Mouse (Mus musculus): ENCODE results near the gene Zfp668. TPM values are rescaled to one million over a fixed set of nuclear protein-coding genes. Genes with fewer than 3 reads are reported as not detected.
"Not testable (repeated sequence)": the region's sequence is repeated elsewhere in the genome, so short reads cannot be mapped to it uniquely, and the experiment has no call there.

Gene Zfp668
- polyA plus RNA-seq, 1 experiment, result 18.0 TPM

- Histone ChIP-seq H3K9me3 (no peaks in the 10 kb centered on the region), H3K4me3 (replicated peaks) (peak overlapping the region; percentile 86), H3K27me3 (replicated peaks) (no peaks in the 10 kb centered on the region), H3K36me3 (replicated peaks; ENCODE audit: low read length) (peaks cover 65% of the 10 kb centered on the region), H3K4me1 (peaks cover 80% of the 10 kb centered on the region)
- TF ChIP-seq GATA1 (IDR thresholded peaks at IDR 0.05; ENCODE audit: borderline replicate concordance, low read length), result no peak
- no peak for TF ChIP-seq FLI1 (IDR thresholded peaks at IDR 0.05; ENCODE audit: low read length)
Measured at GRCm38 (mm10) chr7:127850906-127851305, 25.7 kb downstream of the Zfp668 start.

GRCm38 (mm10) chr7:127849973-127850875 lies 26.4 kb downstream of the Zfp668 start:
- Histone ChIP-seq H3K9me3 (no peaks in the 10 kb centered on the region), H3K4me1 (peaks cover 80% of the 10 kb centered on the region), H3K4me3 (replicated peaks) (peak overlapping the region; percentile 86), H3K36me3 (replicated peaks; ENCODE audit: low read length) (peaks cover 66% of the 10 kb centered on the region), H3K27me3 (replicated peaks) (no peaks in the 10 kb centered on the region)
- TF ChIP-seq GATA1 (IDR thresholded peaks at IDR 0.05; ENCODE audit: borderline replicate concordance, low read length) (peak; percentile 63; the same call in 1 of the 3 replicates), FLI1 (IDR thresholded peaks at IDR 0.05; ENCODE audit: low read length) (no peak; the same call in 1 of the 2 replicates)

- H3K4me1 ChIP-seq, result peaks cover 69% of the 10 kb centered on the region
- peaks cover 46% of the 10 kb centered on the region for H3K36me3 ChIP-seq (replicated peaks; ENCODE audit: low read length)
- H3K9me3 ChIP-seq, result no peaks in the 10 kb centered on the region
- TF ChIP-seq FLI1 (IDR thresholded peaks at IDR 0.05; ENCODE audit: low read length) (no peak), GATA1 (IDR thresholded peaks at IDR 0.05; ENCODE audit: borderline replicate concordance, low read length) (no peak)
- peak overlapping the region; percentile 98 for H3K4me3 ChIP-seq (replicated peaks)
- H3K27me3 ChIP-seq (replicated peaks), result no peaks in the 10 kb centered on the region
Measured at GRCm38 (mm10) chr7:127842001-127842718, 34.5 kb downstream of the Zfp668 start.

GRCm38 (mm10) chr7:127841340-127842000 lies 35.2 kb downstream of the Zfp668 start:
- Histone ChIP-seq H3K9me3 (no peaks in the 10 kb centered on the region), H3K27me3 (replicated peaks) (no peaks in the 10 kb centered on the region), H3K4me1 (peaks cover 62% of the 10 kb centered on the region), H3K36me3 (replicated peaks; ENCODE audit: low read length) (peaks cover 39% of the 10 kb centered on the region), H3K4me3 (replicated peaks) (peak overlapping the region; percentile 98)
- TF ChIP-seq GATA1 (IDR thresholded peaks at IDR 0.05; ENCODE audit: borderline replicate concordance, low read length) (no peak), FLI1 (IDR thresholded peaks at IDR 0.05; ENCODE audit: low read length) (no peak)

- peak overlapping the region; percentile 98 for H3K4me3 ChIP-seq (replicated peaks)
Measured at GRCm38 (mm10) chr7:127840886-127841285, 35.7 kb downstream of the Zfp668 start.

GRCm38 (mm10) chr7:127840031-127840430 lies 36.6 kb downstream of the Zfp668 start:
- H3K4me3 ChIP-seq (replicated peaks); H3K27me3 ChIP-seq (replicated peaks); H3K9me3 ChIP-seq: not testable (repeated sequence)
- peaks cover 26% of the 10 kb centered on the region for H3K36me3 ChIP-seq (replicated peaks; ENCODE audit: low read length)
- H3K4me1 ChIP-seq, result peaks cover 55% of the 10 kb centered on the region

More at GRCm38 (mm10) chr7:127840886-127841285, 35.7 kb downstream of the Zfp668 start:
- Histone ChIP-seq H3K36me3 (replicated peaks; ENCODE audit: low read length) (peaks cover 33% of the 10 kb centered on the region), H3K4me1 (peaks cover 61% of the 10 kb centered on the region), H3K9me3 (no peaks in the 10 kb centered on the region), H3K27me3 (replicated peaks) (no peaks in the 10 kb centered on the region)
- TF ChIP-seq GATA1 (IDR thresholded peaks at IDR 0.05; ENCODE audit: borderline replicate concordance, low read length), result no peak
- TF ChIP-seq FLI1 (IDR thresholded peaks at IDR 0.05; ENCODE audit: low read length), result no peak

GRCm38 (mm10) chr7:127837878-127838277 lies 38.8 kb downstream of the Zfp668 start:
- H3K27me3 ChIP-seq (replicated peaks); H3K9me3 ChIP-seq; H3K4me3 ChIP-seq (replicated peaks); H3K36me3 ChIP-seq (replicated peaks; ENCODE audit: low read length): not testable (repeated sequence)
- peaks cover 34% of the 10 kb centered on the region for H3K4me1 ChIP-seq

- Histone ChIP-seq H3K27me3 (replicated peaks) (no peaks in the 10 kb centered on the region), H3K9me3 (peaks cover 2% of the 10 kb centered on the region), H3K4me3 (replicated peaks) (no peak overlapping the region), H3K4me1 (peaks cover 30% of the 10 kb centered on the region), H3K36me3 (replicated peaks; ENCODE audit: low read length) (peaks cover under 1% of the 10 kb centered on the region)
- no peak for TF ChIP-seq GATA1 (IDR thresholded peaks at IDR 0.05; ENCODE audit: borderline replicate concordance, low read length)
- TF ChIP-seq FLI1 (IDR thresholded peaks at IDR 0.05; ENCODE audit: low read length), result no peak
Measured at GRCm38 (mm10) chr7:127837473-127837872, 39.2 kb downstream of the Zfp668 start.

GRCm38 (mm10) chr7:127835550-127835949 lies 41.1 kb downstream of the Zfp668 start:
- no peaks in the 10 kb centered on the region for H3K36me3 ChIP-seq (replicated peaks; ENCODE audit: low read length)
- H3K4me1 ChIP-seq, result peaks cover 22% of the 10 kb centered on the region
- H3K9me3 ChIP-seq, result peaks cover 8% of the 10 kb centered on the region
- H3K27me3 ChIP-seq (replicated peaks), result peaks cover 2% of the 10 kb centered on the region
- no peak overlapping the region for H3K4me3 ChIP-seq (replicated peaks)
- no peak for TF ChIP-seq GATA1 (IDR thresholded peaks at IDR 0.05; ENCODE audit: borderline replicate concordance, low read length)
- TF ChIP-seq FLI1 (IDR thresholded peaks at IDR 0.05; ENCODE audit: low read length), result no peak
